Mouse (Mus musculus) embryo, embryonic 11 days (tissue): ENCODE data around the gene Slc11a1.

ENCODE experiments used
- DNase-seq: peaks from one replicate; pipeline ENCODE4 v3.0.0-alpha.2; 2015

Slc11a1 gene

GRCm38 (mm10) chr1:74418747-74419439 is 43.9 kb downstream of the Slc11a1 start:
- no peak for DNase-seq

- no peak for DNase-seq
Observed at GRCm38 (mm10) chr1:74419440-74419794, 44.4 kb downstream of the Slc11a1 start.

GRCm38 (mm10) chr1:74423147-74423546 is 48.2 kb downstream of the Slc11a1 start:
- peak; percentile 34 for DNase-seq

- no peak for DNase-seq
Observed at GRCm38 (mm10) chr1:74425845-74426244, 50.9 kb downstream of the Slc11a1 start.

- no peak for DNase-seq
Observed at GRCm38 (mm10) chr1:74433220-74433619, 58.2 kb downstream of the Slc11a1 start.

- no peak for DNase-seq
Observed at GRCm38 (mm10) chr1:74434596-74434995, 59.6 kb downstream of the Slc11a1 start.

- no peak for DNase-seq
Observed at GRCm38 (mm10) chr1:74435563-74435962, 60.6 kb downstream of the Slc11a1 start.
